Mouse (Mus musculus) limb, embryonic 13.5 days (tissue): Measurements from ENCODE around the gene Lman2. TPM values are rescaled to one million over a fixed set of nuclear protein-coding genes. Genes with fewer than 3 reads are reported as not detected.

ENCODE experiments used
- ATAC-seq: fragments of 200-750 bp; cut with Nextera tagmentation; 2 replicates; pipeline ENCODE4 v1.8.0; 2017; ENCODE audit warnings: low read depth, moderate number of reproducible peaks, moderate TSS enrichment; ENCODE audit not compliant: low FRiP score
- H3K27ac ChIP-seq: fragments of 300-500 bp; sonication (generic); 2 replicates; pipeline ENCODE4 v1.5.1; 2015; ENCODE audit warnings: inconsistent platforms, mild to moderate bottlenecking, moderate library complexity
- H3K27me3 ChIP-seq: fragments of 300-500 bp; sonication (generic); 2 replicates; pipeline ENCODE4 v1.6.1; 2015; ENCODE audit warnings: mild to moderate bottlenecking, inconsistent platforms
- H3K36me3 ChIP-seq: fragments of 300-500 bp; sonication (generic); 2 replicates; pipeline ENCODE4 v1.6.1; 2015; ENCODE audit warnings: inconsistent platforms, mild to moderate bottlenecking, moderate library complexity
- H3K4me1 ChIP-seq: fragments of 300-500 bp; sonication (generic); 2 replicates; pipeline ENCODE4 v1.6.1; 2015; ENCODE audit warnings: inconsistent platforms
- H3K4me2 ChIP-seq: fragments of 300-500 bp; sonication (generic); replicated peaks from 2 replicates; pipeline ENCODE4 v1.6.1; 2015; ENCODE audit warnings: inconsistent platforms, mild to moderate bottlenecking, moderate library complexity
- H3K4me3 ChIP-seq: fragments of 300-500 bp; sonication (generic); 2 replicates; pipeline ENCODE4 v1.5.1; 2015; ENCODE audit warnings: moderate library complexity, mild to moderate bottlenecking, inconsistent platforms
- H3K9ac ChIP-seq: fragments of 300-500 bp; sonication (generic); 2 replicates; pipeline ENCODE4 v1.6.1; 2015; ENCODE audit warnings: mild to moderate bottlenecking, inconsistent platforms
- H3K9me3 ChIP-seq: fragments of 300-500 bp; sonication (generic); 2 replicates; pipeline ENCODE4 v1.6.1; 2016; ENCODE audit warnings: inconsistent platforms
- WGBS: fragments of 180-500 bp; shearing (Covaris S2); methylation state at CpG from one replicate; pipeline ENCODE4 v1.1.7; 2015; 5-methylcytosine and 5-hydroxymethylcytosine counted together
- polyA plus RNA-seq: library from polyadenylated mRNA; unstranded; fragments of >200 nt; fragmentation: Nextera tagmentation; extraction: Ambion mirVana; gene quantifications from 2 replicates; pipeline ENCODE4 v1.2.1, GENCODE M21; 2015

Gene Lman2
- 93.9 and 94.0 TPM in 2 replicates for polyA plus RNA-seq

- H3K9me3 ChIP-seq: no peaks in the 10 kb centered on the region
- H3K4me1 ChIP-seq: peaks cover 19% of the 10 kb centered on the region
- peak; percentile 99 for ATAC-seq
- peak within 1 kb of the TSS; percentile 92 for H3K4me2 ChIP-seq
- peak within 1 kb of the TSS; percentile 76 for H3K27ac ChIP-seq
- under 1% methylated on average over 35 of the region's 35 CpGs for WGBS
- H3K9ac ChIP-seq: peak within 1 kb of the TSS; percentile 88
- H3K4me3 ChIP-seq: peak within 1 kb of the TSS; percentile 85
- H3K36me3 ChIP-seq: peaks cover 35% of the 10 kb centered on the region
- peaks cover 8% of the 10 kb centered on the region; the same call in 1 of the 2 replicates for H3K27me3 ChIP-seq
Observed at GRCm38 (mm10) chr13:55362453-55363060, at the start of gene Lman2. TSS of gene Lman2 (minus strand) at chr13:55362783.

- no peaks in the 10 kb centered on the region for H3K36me3 ChIP-seq
- 70% methylated on average over 7 of the region's 7 CpGs for WGBS
- no peak for ATAC-seq
Observed at GRCm38 (mm10) chr13:55411826-55412225, 49.2 kb upstream of the Lman2 start.

GRCm38 (mm10) chr13:55408546-55409120, 46.0 kb upstream of the Lman2 start:
- no peaks in the 10 kb centered on the region for H3K36me3 ChIP-seq
- no peaks in the 10 kb centered on the region for H3K9me3 ChIP-seq
- H3K4me3 ChIP-seq: no peak overlapping the region
- peaks cover 14% of the 10 kb centered on the region for H3K27me3 ChIP-seq
- no peak overlapping the region for H3K9ac ChIP-seq
- no peak for ATAC-seq
- H3K4me1 ChIP-seq: peaks cover 8% of the 10 kb centered on the region
- 85% methylated on average over 19 of the region's 19 CpGs for WGBS
- H3K27ac ChIP-seq: no peak overlapping the region
- H3K4me2 ChIP-seq: no peak overlapping the region

More at GRCm38 (mm10) chr13:55411826-55412225, 49.2 kb upstream of the Lman2 start:
- Histone ChIP-seq H3K27me3 (peaks cover 30% of the 10 kb centered on the region), H3K4me2 (no peak overlapping the region), H3K9me3 (no peaks in the 10 kb centered on the region), H3K4me3 (no peak overlapping the region), H3K4me1 (peaks cover 7% of the 10 kb centered on the region; the same call in 1 of the 2 replicates), H3K27ac (no peak overlapping the region), H3K9ac (no peak overlapping the region)

- no peak overlapping the region for H3K4me3 ChIP-seq
- WGBS: 84% methylated on average over 4 of the region's 4 CpGs
- H3K9me3 ChIP-seq: no peaks in the 10 kb centered on the region
- no peak for ATAC-seq
- H3K27me3 ChIP-seq: peaks cover 4% of the 10 kb centered on the region; the same call in 1 of the 2 replicates
- no peak overlapping the region for H3K27ac ChIP-seq
- no peak overlapping the region for H3K4me2 ChIP-seq
- H3K4me1 ChIP-seq: peaks cover 8% of the 10 kb centered on the region
- H3K9ac ChIP-seq: no peak overlapping the region
- no peaks in the 10 kb centered on the region for H3K36me3 ChIP-seq
Observed at GRCm38 (mm10) chr13:55407341-55407740, 44.8 kb upstream of the Lman2 start.

- no peak overlapping the region for H3K27ac ChIP-seq
- no peaks in the 10 kb centered on the region for H3K9me3 ChIP-seq
- peaks cover 8% of the 10 kb centered on the region for H3K4me1 ChIP-seq
- 75% methylated on average over 13 of the region's 13 CpGs for WGBS
- H3K27me3 ChIP-seq: peaks cover 7% of the 10 kb centered on the region; the same call in 1 of the 2 replicates
- ATAC-seq: no peak
- peak overlapping the region; percentile 47; the same call in 1 of the 2 replicates for H3K4me2 ChIP-seq
- no peak overlapping the region for H3K4me3 ChIP-seq
- 0 out of 2 replicates have a peak overlapping the region, but pooled peaks have one; percentile 26 for H3K9ac ChIP-seq
- no peaks in the 10 kb centered on the region for H3K36me3 ChIP-seq
Observed at GRCm38 (mm10) chr13:55405783-55406390, 43.3 kb upstream of the Lman2 start.

- Histone ChIP-seq H3K27me3 (peaks cover 11% of the 10 kb centered on the region; the same call in 1 of the 2 replicates), H3K36me3 (no peaks in the 10 kb centered on the region), H3K9ac (0 out of 2 replicates have a peak overlapping the region, but pooled peaks have one; percentile 35), H3K4me3 (0 out of 2 replicates have a peak overlapping the region, but pooled peaks have one; percentile 2), H3K4me1 (peaks cover 8% of the 10 kb centered on the region), H3K4me2 (peak overlapping the region; percentile 47), H3K27ac (no peak overlapping the region), H3K9me3 (no peaks in the 10 kb centered on the region)
- ATAC-seq: peak; percentile 89
- WGBS: 10% methylated on average over 11 of the region's 11 CpGs
Observed at GRCm38 (mm10) chr13:55404853-55405782, 42.5 kb upstream of the Lman2 start.

GRCm38 (mm10) chr13:55403935-55404852, 41.6 kb upstream of the Lman2 start:
- 61% methylated on average over 15 of the region's 15 CpGs for WGBS
- Histone ChIP-seq H3K4me2 (no peak overlapping the region), H3K4me1 (peaks cover 8% of the 10 kb centered on the region), H3K9ac (0 out of 2 replicates have a peak overlapping the region, but pooled peaks have one; percentile 19), H3K27me3 (peaks cover 11% of the 10 kb centered on the region; the same call in 1 of the 2 replicates), H3K36me3 (no peaks in the 10 kb centered on the region), H3K4me3 (no peak overlapping the region), H3K27ac (no peak overlapping the region), H3K9me3 (no peaks in the 10 kb centered on the region)
- no peak for ATAC-seq

GRCm38 (mm10) chr13:55403266-55403665, 40.7 kb upstream of the Lman2 start:
- H3K4me3 ChIP-seq: no peak overlapping the region
- no peak overlapping the region for H3K9ac ChIP-seq
- H3K4me1 ChIP-seq: peaks cover 8% of the 10 kb centered on the region
- no peak overlapping the region for H3K27ac ChIP-seq
- 74% methylated on average over 7 of the region's 7 CpGs for WGBS
- no peaks in the 10 kb centered on the region for H3K9me3 ChIP-seq
- H3K27me3 ChIP-seq: peaks cover 7% of the 10 kb centered on the region; the same call in 1 of the 2 replicates
- H3K36me3 ChIP-seq: no peaks in the 10 kb centered on the region
- ATAC-seq: no peak
- no peak overlapping the region for H3K4me2 ChIP-seq

- WGBS: 84% methylated on average over 1 of the region's 1 CpGs
- Histone ChIP-seq H3K9ac (no peak overlapping the region), H3K4me2 (no peak overlapping the region), H3K27me3 (peaks cover 7% of the 10 kb centered on the region), H3K36me3 (no peaks in the 10 kb centered on the region), H3K27ac (no peak overlapping the region), H3K4me3 (no peak overlapping the region), H3K4me1 (peaks cover under 1% of the 10 kb centered on the region; the same call in 1 of the 2 replicates), H3K9me3 (no peaks in the 10 kb centered on the region)
- ATAC-seq: no peak
Observed at GRCm38 (mm10) chr13:55400039-55400346, 37.4 kb upstream of the Lman2 start.

GRCm38 (mm10) chr13:55399300-55400038, 36.9 kb upstream of the Lman2 start:
- Histone ChIP-seq H3K4me2 (no peak overlapping the region), H3K4me3 (no peak overlapping the region), H3K27me3 (peaks cover 7% of the 10 kb centered on the region), H3K4me1 (no peaks in the 10 kb centered on the region), H3K9ac (no peak overlapping the region), H3K27ac (no peak overlapping the region), H3K36me3 (no peaks in the 10 kb centered on the region), H3K9me3 (no peaks in the 10 kb centered on the region)
- no peak for ATAC-seq
- 70% methylated on average over 5 of the region's 5 CpGs for WGBS
